8 mouse cellular contexts compared by ENCODE assay signal in genomic region chr10:81140717-81141454, GRCm38 (mm10). TPM values are rescaled to one million over a fixed set of nuclear protein-coding genes. Genes with fewer than 3 reads are reported as not detected.
DNase-seq lines count a peak whose midpoint lies in the region; ATAC-seq lines count a peak whose summit lies in the region.

No protein-coding gene starts in this region.

- no peaks in the 10 kb centered on the region for H3K27me3 ChIP-seq in heart, embryonic 14.5 days (ENCODE audit: control insufficient read depth, insufficient read depth, low read length)
- peaks cover 2% of the 10 kb centered on the region; the same call in 1 of the 2 replicates for H3K27me3 ChIP-seq in limb, embryonic 12.5 days
- H3K27me3 ChIP-seq in midbrain, embryonic 16.5 days (ENCODE audit: control insufficient read depth, insufficient read depth, low read depth, low read length), result no peaks in the 10 kb centered on the region

- peak overlapping the region; percentile 94 for H3K4me2 ChIP-seq in heart, embryonic 14.5 days (ENCODE audit: low read length)
- peak overlapping the region; percentile 97 for H3K4me2 ChIP-seq in limb, embryonic 12.5 days
- peak overlapping the region; percentile 18; the same call in 1 of the 2 replicates for H3K4me2 ChIP-seq in midbrain, embryonic 16.5 days (ENCODE audit: low read length)

- peak; percentile 72 for DNase-seq in adrenal gland, postnatal 10 days
- DNase-seq in adrenal gland, postnatal 4 days (ENCODE audit: low spot score in 2 of 2), result no peak
- peak; percentile 69 for DNase-seq in R1 (ENCODE audit: low read depth, low spot score)
- DNase-seq in right cerebral cortex, postnatal 14 days, result no peak
- no peak for DNase-seq in gastrocnemius, postnatal 25 days

- peaks cover 34 to 50% of the 10 kb centered on the region in 2 experiments for H3K4me1 ChIP-seq in heart, embryonic 14.5 days (ENCODE audit: control insufficient read depth in 2 of 2, insufficient read depth in 2 of 2, low read length in 2 of 2)
- peaks cover 46% of the 10 kb centered on the region for H3K4me1 ChIP-seq in limb, embryonic 12.5 days (replicated peaks)
- peaks cover 30% of the 10 kb centered on the region for H3K4me1 ChIP-seq in midbrain, embryonic 16.5 days (ENCODE audit: control insufficient read depth, insufficient read depth, low read length)

- peak overlapping the region; percentile 14 to 80; a peak in 1 of 4 replicates for H3K4me3 ChIP-seq in heart, embryonic 14.5 days (ENCODE audit: control insufficient read depth in 1 of 2, insufficient read depth in 1 of 2, low read depth in 1 of 2, low read length in 2 of 2)
- H3K4me3 ChIP-seq in limb, embryonic 12.5 days (replicated peaks), result peak overlapping the region; percentile 13
- no peak overlapping the region for H3K4me3 ChIP-seq in midbrain, embryonic 16.5 days (ENCODE audit: low read depth, low read length)

- H3K36me3 ChIP-seq in heart, embryonic 14.5 days (ENCODE audit: control insufficient read depth, insufficient read depth, low read length), result peaks cover 32% of the 10 kb centered on the region
- H3K36me3 ChIP-seq in limb, embryonic 12.5 days, result peaks cover 40% of the 10 kb centered on the region
- H3K36me3 ChIP-seq in midbrain, embryonic 16.5 days (ENCODE audit: control insufficient read depth, insufficient read depth, low read length), result peaks cover 22% of the 10 kb centered on the region

- H3K9me3 ChIP-seq in heart, embryonic 14.5 days (ENCODE audit: control insufficient read depth, low read length), result no peaks in the 10 kb centered on the region
- H3K9me3 ChIP-seq in limb, embryonic 12.5 days, result no peaks in the 10 kb centered on the region
- H3K9me3 ChIP-seq in midbrain, embryonic 16.5 days (replicated peaks; ENCODE audit: control insufficient read depth, low read length, poor library complexity, severe bottlenecking), result no peaks in the 10 kb centered on the region

- H3K27ac ChIP-seq in heart, embryonic 14.5 days (replicated peaks in 1 of 2; ENCODE audit: control insufficient read depth in 1 of 2, insufficient read depth in 1 of 2, low read depth in 2 of 2, low read length in 2 of 2), result peak overlapping the region in 1 of 2 experiments; percentile 43; a peak in 2 of 4 replicates
- peak overlapping the region; percentile 56 for H3K27ac ChIP-seq in limb, embryonic 12.5 days
- H3K27ac ChIP-seq in midbrain, embryonic 16.5 days (ENCODE audit: low read length), result no peak overlapping the region

- WGBS in heart, embryonic 14.5 days, result 54% methylated on average over 10 of the region's 10 CpGs
- WGBS in limb, embryonic 12.5 days, result 49% methylated on average over 10 of the region's 10 CpGs
- 74% methylated on average over 10 of the region's 10 CpGs for WGBS in midbrain, embryonic 16.5 days

- no peak for ATAC-seq in heart, embryonic 14.5 days (ENCODE audit: insufficient number of reproducible peaks, insufficient read depth, low FRiP score, low read depth)
- no peak for ATAC-seq in limb, embryonic 12.5 days (ENCODE audit: insufficient number of reproducible peaks, insufficient read depth, low FRiP score, low TSS enrichment, low read depth)
- no peak for ATAC-seq in midbrain, embryonic 16.5 days

- peak overlapping the region; percentile 90 for H3K9ac ChIP-seq in heart, embryonic 14.5 days (ENCODE audit: low read length)
- peak overlapping the region; percentile 44 for H3K9ac ChIP-seq in limb, embryonic 12.5 days (replicated peaks)
- H3K9ac ChIP-seq in midbrain, embryonic 16.5 days (ENCODE audit: low read depth, low read length), result no peak overlapping the region; the same call in 1 of the 2 replicates

RNA-seq across cellular contexts. Expression of gene Zbtb7a, which starts 5.9 kb away (rescaled TPM):
- total RNA-seq in adrenal gland, postnatal 10 days (2021), result 10 to 100 TPM; 61.1 to 66.6 TPM
- 10 to 100 TPM; 71.8 to 76.6 TPM for total RNA-seq in adrenal gland, postnatal 4 days (2021)
- polyA plus RNA-seq in heart, embryonic 14.5 days (2014; fragmentation: Nextera tagmentation; extraction: Ambion mirVana), result 16.8 and 18.8 TPM in 2 replicates
- 19.0 and 19.7 TPM in 2 replicates for polyA plus RNA-seq in limb, embryonic 12.5 days (2016; fragmentation: Nextera tagmentation; extraction: Ambion mirVana)
- polyA plus RNA-seq in midbrain, embryonic 16.5 days (2015; fragmentation: Nextera tagmentation; extraction: Ambion mirVana), result 11.3 and 12.6 TPM in 2 replicates
- total RNA-seq in gastrocnemius, postnatal 25 days (2021), result 10 to 100 TPM; 21.4 to 22.3 TPM

RNA-seq across cellular contexts. Expression of gene Pias4, which starts 26.8 kb away (rescaled TPM):
- 10 to 100 TPM; 25.8 to 26.5 TPM for total RNA-seq in adrenal gland, postnatal 10 days (2021)
- 10 to 100 TPM; 34.0 to 34.4 TPM for total RNA-seq in adrenal gland, postnatal 4 days (2021)
- 33.5 and 34.0 TPM in 2 replicates for polyA plus RNA-seq in heart, embryonic 14.5 days (2014; fragmentation: Nextera tagmentation; extraction: Ambion mirVana)
- 57.7 and 62.1 TPM in 2 replicates for polyA plus RNA-seq in limb, embryonic 12.5 days (2016; fragmentation: Nextera tagmentation; extraction: Ambion mirVana)
- 49.7 and 52.2 TPM in 2 replicates for polyA plus RNA-seq in midbrain, embryonic 16.5 days (2015; fragmentation: Nextera tagmentation; extraction: Ambion mirVana)
- total RNA-seq in gastrocnemius, postnatal 25 days (2021), result 10 to 100 TPM; 11.7 to 14.2 TPM

RNA-seq across cellular contexts. Expression of gene Map2k2, which starts 35.2 kb away (rescaled TPM):
- total RNA-seq in adrenal gland, postnatal 10 days (2021), result 100 to 1,000 TPM; 151 to 161 TPM
- total RNA-seq in adrenal gland, postnatal 4 days (2021), result 100 to 1,000 TPM; 149 to 157 TPM
- 147 and 159 TPM in 2 replicates for polyA plus RNA-seq in heart, embryonic 14.5 days (2014; fragmentation: Nextera tagmentation; extraction: Ambion mirVana)
- polyA plus RNA-seq in limb, embryonic 12.5 days (2016; fragmentation: Nextera tagmentation; extraction: Ambion mirVana), result 220 and 229 TPM in 2 replicates
- 227 and 233 TPM in 2 replicates for polyA plus RNA-seq in midbrain, embryonic 16.5 days (2015; fragmentation: Nextera tagmentation; extraction: Ambion mirVana)
- total RNA-seq in gastrocnemius, postnatal 25 days (2021), result 100 to 1,000 TPM; 149 to 161 TPM

RNA-seq across cellular contexts. Expression of gene Eef2, which starts 35.5 kb away (rescaled TPM):
- 1,000 to 10,000 TPM; 1,466 to 1,521 TPM for total RNA-seq in adrenal gland, postnatal 10 days (2021)
- total RNA-seq in adrenal gland, postnatal 4 days (2021), result 1,000 to 10,000 TPM; 1,728 to 1,734 TPM
- 331 and 337 TPM in 2 replicates for polyA plus RNA-seq in heart, embryonic 14.5 days (2014; fragmentation: Nextera tagmentation; extraction: Ambion mirVana)
- 524 and 544 TPM in 2 replicates for polyA plus RNA-seq in limb, embryonic 12.5 days (2016; fragmentation: Nextera tagmentation; extraction: Ambion mirVana)
- 535 and 543 TPM in 2 replicates for polyA plus RNA-seq in midbrain, embryonic 16.5 days (2015; fragmentation: Nextera tagmentation; extraction: Ambion mirVana)
- 100 to 1,000 TPM; 838 to 862 TPM for total RNA-seq in gastrocnemius, postnatal 25 days (2021)

RNA-seq across cellular contexts. Expression of gene Dapk3, which starts 41.9 kb away (rescaled TPM):
- total RNA-seq in adrenal gland, postnatal 10 days (2021), result 10 to 100 TPM; 55.3 to 55.6 TPM
- total RNA-seq in adrenal gland, postnatal 4 days (2021), result 10 to 100 TPM; 53.4 to 63.6 TPM
- 41.5 and 51.0 TPM in 2 replicates for polyA plus RNA-seq in heart, embryonic 14.5 days (2014; fragmentation: Nextera tagmentation; extraction: Ambion mirVana)
- 64.2 and 65.7 TPM in 2 replicates for polyA plus RNA-seq in limb, embryonic 12.5 days (2016; fragmentation: Nextera tagmentation; extraction: Ambion mirVana)
- 52.5 and 58.3 TPM in 2 replicates for polyA plus RNA-seq in midbrain, embryonic 16.5 days (2015; fragmentation: Nextera tagmentation; extraction: Ambion mirVana)
- total RNA-seq in gastrocnemius, postnatal 25 days (2021), result 10 to 100 TPM; 22.3 to 22.4 TPM

Comparison
In these comparisons a context has a peak if more than half of its experiments do, and no peak if none do; other contexts are left out.
1. DNase-seq: peak in adrenal gland, postnatal 10 days (single experiment) and R1 (single experiment); none in adrenal gland, postnatal 4 days (0 of 2), right cerebral cortex, postnatal 14 days (single experiment) and gastrocnemius, postnatal 25 days (single experiment).
2. H3K4me2 ChIP-seq: peak in every context shown above with its lines; median percentile 97 in limb, embryonic 12.5 days; 94 in heart, embryonic 14.5 days; 18 in midbrain, embryonic 16.5 days.